Mouse (Mus musculus) 3134 (cell line): ENCODE measurements around the gene Lss.

ENCODE experiments used
- DNase-seq: peaks from one replicate; pipeline ENCODE4 v3.0.0-alpha.2; 2011; ENCODE audit warnings: low spot score; ENCODE audit not compliant: insufficient read length; ENCODE audit errors: extremely low read depth

The Lss gene

GRCm38 (mm10) chr10:76554061-76554460 is 22.7 kb downstream of the Lss start:
- DNase-seq: no peak

GRCm38 (mm10) chr10:76561972-76562371 is 30.6 kb downstream of the Lss start, which contains the start of gene Spatc1l:
Gene Spatc1l, plus strand, starts transcription at chr10:76562272.
- DNase-seq: no peak

- no peak for DNase-seq
These were observed 38.8 kb downstream of the Lss start for GRCm38 (mm10) chr10:76569996-76570685.

GRCm38 (mm10) chr10:76571070-76571469 is 39.7 kb downstream of the Lss start:
- DNase-seq: no peak

GRCm38 (mm10) chr10:76572151-76572550 is 40.8 kb downstream of the Lss start:
- DNase-seq: no peak

GRCm38 (mm10) chr10:76575374-76575773 is 44.0 kb downstream of the Lss start, which contains the start of gene Ftcd:
Gene Ftcd, plus strand, starts transcription at chr10:76575648.
- no peak for DNase-seq

GRCm38 (mm10) chr10:76576920-76577319 is 45.5 kb downstream of the Lss start:
- no peak for DNase-seq

GRCm38 (mm10) chr10:76584138-76584537 is 52.8 kb downstream of the Lss start:
- DNase-seq: no peak

- no peak for DNase-seq
These were observed 54.8 kb downstream of the Lss start for GRCm38 (mm10) chr10:76586190-76586589.

- DNase-seq: no peak
These were observed 58.8 kb downstream of the Lss start for GRCm38 (mm10) chr10:76590197-76590596.

GRCm38 (mm10) chr10:76596338-76596737 is 65.0 kb downstream of the Lss start:
- DNase-seq: no peak

GRCm38 (mm10) chr10:76602690-76603089 is 71.3 kb downstream of the Lss start:
- DNase-seq: no peak
